Comparison of ENCODE assay signal across 9 mouse cellular contexts in genomic region chr13:43197187-43197586, GRCm38 (mm10). TPM values are rescaled to one million over a fixed set of nuclear protein-coding genes. Genes with fewer than 3 reads are reported as not detected.
DNase-seq lines count a peak whose midpoint lies in the region; ATAC-seq and TF ChIP-seq lines count a peak whose summit lies in the region.
"Had no signal": no experiment of that assay in that cellular context is flagged by ENCODE, and none has a peak within 500 bp of the region (broad histone marks: within the 10 kb centered on the region; RNA-seq: fewer than 3 reads in every experiment).

No protein-coding gene starts in this region.

- no peak overlapping the region for H3K9ac ChIP-seq in heart, embryonic 13.5 days
- H3K9ac ChIP-seq in ES-E14 (ENCODE audit: insufficient read depth, low read depth, low read length, poor library complexity, severe bottlenecking): no peak overlapping the region
- H3K9ac ChIP-seq: limb, embryonic 15.5 days had no signal

- peaks cover 7% of the 10 kb centered on the region; the same call in 1 of the 2 replicates for H3K36me3 ChIP-seq in heart, embryonic 13.5 days
- peaks cover 79% of the 10 kb centered on the region for H3K36me3 ChIP-seq in megakaryocyte, embryonic 14.5 days (replicated peaks; ENCODE audit: low read length)
- H3K36me3 ChIP-seq in ES-E14 (ENCODE audit: control insufficient read depth, insufficient read depth, low read length, poor library complexity, severe bottlenecking): peaks cover 10% of the 10 kb centered on the region; the same call in 1 of the 2 replicates

- WGBS in heart, embryonic 13.5 days: 52% methylated on average over 6 of the region's 6 CpGs

- peak overlapping the region; percentile 77 for H3K27ac ChIP-seq in heart, embryonic 13.5 days (replicated peaks)
- H3K27ac ChIP-seq in ES-E14 (ENCODE audit: insufficient read depth, low read depth, low read length, poor library complexity, severe bottlenecking): no peak overlapping the region
- H3K27ac ChIP-seq: limb, embryonic 15.5 days had no signal

- H3K9me3 ChIP-seq in heart, embryonic 13.5 days: no peaks in the 10 kb centered on the region
- no peaks in the 10 kb centered on the region for H3K9me3 ChIP-seq in megakaryocyte, embryonic 14.5 days
- H3K9me3 ChIP-seq in ES-E14 (ENCODE audit: control insufficient read depth, insufficient read depth, low read depth, low read length): no peaks in the 10 kb centered on the region
- H3K9me3 ChIP-seq: limb, embryonic 15.5 days had no signal

- peaks cover 26% of the 10 kb centered on the region for H3K27me3 ChIP-seq in heart, embryonic 13.5 days (replicated peaks)
- no peaks in the 10 kb centered on the region for H3K27me3 ChIP-seq in megakaryocyte, embryonic 14.5 days (replicated peaks)
- H3K27me3 ChIP-seq: limb, embryonic 15.5 days had no signal

- ATAC-seq in heart, embryonic 13.5 days (ENCODE audit: extremely low read depth, insufficient number of reproducible peaks, low FRiP score, low TSS enrichment): no peak
- ATAC-seq in megakaryocyte, adult 5-6 weeks (ENCODE audit: poor library complexity, severe bottlenecking): no peak

- H3K4me2 ChIP-seq in heart, embryonic 13.5 days: no peak overlapping the region
- H3K4me2 ChIP-seq: limb, embryonic 15.5 days had no signal

- H3K4me1 ChIP-seq in heart, embryonic 13.5 days: peaks cover 60% of the 10 kb centered on the region
- peaks cover 96% of the 10 kb centered on the region for H3K4me1 ChIP-seq in megakaryocyte, embryonic 14.5 days
- H3K4me1 ChIP-seq in ES-E14 (ENCODE audit: control insufficient read depth in 2 of 2, insufficient read depth in 2 of 2, low read length in 2 of 2, poor library complexity in 1 of 2): peaks cover 5 to 24% of the 10 kb centered on the region in 2 experiments; a peak in 3 of 4 replicates
- H3K4me1 ChIP-seq: limb, embryonic 15.5 days had no signal

- DNase-seq in heart, adult 11 months: no peak
- DNase-seq in ES-E14 (ENCODE audit: low read depth, low spot score): peak; percentile 76
- peak; percentile 55 for DNase-seq in brain, adult 2 months (ENCODE audit: low read depth, low spot score)
- no peak for DNase-seq in T-cell, adult 2 months (ENCODE audit: low spot score)
- DNase-seq: kidney, adult 8-10 months had no signal

- in situ Hi-C loops in ES-E14 (cut with MboI; ENCODE audit: low sequenced_read_pairs in 2 of 2, unreplicated experiment in 2 of 2): no loop called here

- H3K4me3 ChIP-seq in heart, embryonic 13.5 days: no peak overlapping the region
- H3K4me3 ChIP-seq in megakaryocyte, embryonic 14.5 days (replicated peaks): peak overlapping the region; percentile 54
- no peak overlapping the region for H3K4me3 ChIP-seq in ES-E14 (ENCODE audit: insufficient read depth in 1 of 2, low read depth in 1 of 2, low read length in 2 of 2, poor library complexity in 1 of 2, severe bottlenecking in 1 of 2)
- H3K4me3 ChIP-seq: limb, embryonic 15.5 days had no signal

TF ChIP-seq in ES-E14, 5 proteins besides CTCF, POLR2A, EP300 and RAD21:
- no peak for TF ChIP-seq HCFC1 (IDR thresholded peaks at IDR 0.05; ENCODE audit: borderline replicate concordance, insufficient read depth, low read length)
- 0 out of 2 replicates have a peak, but pooled peaks have one; percentile 4 for TF ChIP-seq MAFK (IDR thresholded peaks at IDR 0.05; ENCODE audit: insufficient read depth, low read depth, low read length)
TF ChIP-seq in ES-E14: peak in this region for 1.

RNA-seq across cellular contexts. Expression of gene Tbc1d7, which starts 25.9 kb away (rescaled TPM):
- polyA plus RNA-seq in heart, embryonic 13.5 days (2015; fragmentation: Nextera tagmentation; extraction: Ambion mirVana): 55.9 and 60.9 TPM in 2 replicates
- 2.7 and 6.9 TPM in 2 replicates for polyA plus RNA-seq in megakaryocyte, embryonic 14.5 days (2012; ENCODE audit: insufficient read depth, low replicate concordance)
- 6.7 and 10.6 TPM in 2 replicates for total RNA-seq in megakaryocyte, adult 5-6 weeks (2015)
- 3.4 and 4.9 TPM in 2 replicates for total RNA-seq in megakaryocyte, adult 5-6 weeks (2017)
- 11.3 and 11.7 TPM in 2 replicates for total RNA-seq in ES-E14 (2012; rRNA removed)

Comparison
In these comparisons a context has a peak if more than half of its experiments do, and no peak if none do; other contexts are left out.
1. DNase-seq: peak in ES-E14 (single experiment) and brain, adult 2 months (single experiment); none in heart, adult 11 months (single experiment) and T-cell, adult 2 months (single experiment).